Mouse (Mus musculus): ENCODE data around the gene Rfx8.

GRCm38 (mm10) chr1:39651241-39651548, 69.6 kb downstream of the Rfx8 start, which contains the start of gene Creg2:
- no peak for TF ChIP-seq POLR2A (IDR thresholded peaks at IDR 0.05; ENCODE audit: extremely low read depth, insufficient read depth, low read length)
- no peak for TF ChIP-seq CTCF (IDR thresholded peaks at IDR 0.05; ENCODE audit: low read depth, low read length)

Data from liver, adult 2 months (tissue).